Mouse (Mus musculus): Measurements from ENCODE around the gene Xylb. TPM values are rescaled to one million over a fixed set of nuclear protein-coding genes. Genes with fewer than 3 reads are reported as not detected.

The Xylb gene
- polyA plus RNA-seq, 1 experiment from 2014 or later, result 8.2 TPM

DNA sequence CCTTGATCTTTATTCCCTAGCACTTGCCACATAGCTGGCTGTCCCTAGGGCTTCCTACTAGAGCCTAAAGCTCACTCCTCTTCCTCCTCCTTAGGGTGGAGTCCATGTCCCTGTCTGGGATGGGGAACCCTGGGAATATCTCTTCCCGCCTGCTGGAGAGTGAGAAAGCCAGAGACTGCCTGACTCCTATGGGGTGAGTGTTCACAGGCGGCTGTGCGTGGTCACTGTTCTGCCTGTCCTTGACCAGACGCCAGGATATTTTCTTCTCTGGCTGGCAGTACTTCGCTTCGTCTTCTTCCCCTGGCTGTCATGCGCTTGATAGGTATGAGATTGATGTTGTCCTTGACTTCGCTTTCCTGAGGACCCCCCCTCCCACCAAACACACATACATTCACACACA is 10.8 kb upstream of the Xylb start:
- DNase-seq (no peak), ATAC-seq (no peak)
- no peaks in the 10 kb centered on the region for H3K9me3 ChIP-seq (ENCODE audit: low read length)
- no peak overlapping the region for H3K4me2 ChIP-seq (ENCODE audit: low read depth, low read length)
- H3K4me1 ChIP-seq (ENCODE audit: insufficient read depth), result peaks cover 14% of the 10 kb centered on the region; the same call in 1 of the 2 replicates
- TF ChIP-seq CTCF (IDR thresholded peaks at IDR 0.05; ENCODE audit: low read depth), result no peak
- no peak for TF ChIP-seq EP300 (IDR thresholded peaks at IDR 0.05; ENCODE audit: low read depth)
- H3K27me3 ChIP-seq (ENCODE audit: insufficient read depth, low read length), result no peaks in the 10 kb centered on the region
- H3K9ac ChIP-seq (replicated peaks), result no peak overlapping the region
- 86% methylated on average over 8 of the region's 8 CpGs for WGBS (ENCODE audit: insufficient replicate concordance)
- peaks cover 49% of the 10 kb centered on the region for H3K36me3 ChIP-seq (replicated peaks; ENCODE audit: insufficient read depth, low read length)
- H3K27ac ChIP-seq (ENCODE audit: low read depth), result no peak overlapping the region
- no peak overlapping the region for H3K4me3 ChIP-seq (ENCODE audit: low read depth, low read length)

GRCm38 (mm10) chr9:119350531-119350930 is 6.7 kb upstream of the Xylb start:
- 79% methylated on average over 3 of the region's 3 CpGs for WGBS (ENCODE audit: insufficient replicate concordance)
- DNase-seq, result no peak
- ATAC-seq, result peak; percentile 38; the same call in 1 of the 2 replicates

DNA sequence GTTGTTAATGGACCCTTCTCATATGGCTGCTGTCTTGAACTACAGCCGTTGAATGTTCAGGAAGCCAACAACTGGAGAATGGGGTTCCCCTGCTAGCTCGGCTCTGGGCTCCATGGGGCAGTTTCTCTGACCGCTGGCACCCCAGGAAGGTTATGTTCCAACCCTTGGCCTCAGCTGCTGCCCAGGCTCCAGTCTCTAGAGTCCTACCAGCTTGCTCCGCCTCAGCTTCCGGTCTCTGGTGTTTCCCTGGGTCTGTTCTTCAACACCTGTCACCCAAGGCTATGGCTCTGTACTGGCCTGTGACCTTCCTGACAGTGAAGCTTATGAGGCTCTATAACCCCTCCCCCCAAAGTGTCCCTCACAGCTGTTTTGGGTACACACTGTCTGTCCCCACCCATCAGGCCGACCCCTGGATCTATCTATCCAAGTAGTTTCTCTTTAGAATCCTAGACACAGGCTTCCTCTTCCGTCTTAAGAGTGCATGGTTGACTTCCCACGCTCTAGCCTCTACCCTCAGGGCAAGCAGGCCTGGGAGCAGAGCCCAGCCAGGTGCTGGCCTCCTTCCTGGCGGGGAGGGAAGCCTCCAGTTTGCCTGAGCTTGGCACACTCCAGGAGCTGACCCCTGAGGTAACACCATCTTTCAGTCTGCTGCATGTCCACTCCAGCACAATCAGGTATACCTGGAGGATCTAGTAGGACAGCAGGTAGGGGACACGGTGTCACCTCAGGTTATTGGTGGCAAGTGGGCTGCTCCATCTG is 6.1 kb upstream of the Xylb start:
- no peaks in the 10 kb centered on the region for H3K4me1 ChIP-seq (ENCODE audit: insufficient read depth)
- DNase-seq (no peak), ATAC-seq (no peak)
- 86% methylated on average over 10 of the region's 10 CpGs for WGBS (ENCODE audit: insufficient replicate concordance)
- 0 out of 2 replicates have a peak overlapping the region, but pooled peaks have one; percentile 51 for H3K27ac ChIP-seq (ENCODE audit: low read depth)
- no peaks in the 10 kb centered on the region for H3K27me3 ChIP-seq (ENCODE audit: insufficient read depth, low read length)
- TF ChIP-seq EP300 (IDR thresholded peaks at IDR 0.05; ENCODE audit: low read depth) (no peak), CTCF (IDR thresholded peaks at IDR 0.05; ENCODE audit: low read depth) (no peak)
- H3K9me3 ChIP-seq (ENCODE audit: low read length), result no peaks in the 10 kb centered on the region
- no peak overlapping the region for H3K9ac ChIP-seq (replicated peaks)
- H3K4me2 ChIP-seq (ENCODE audit: low read depth, low read length), result no peak overlapping the region
- H3K36me3 ChIP-seq (replicated peaks; ENCODE audit: insufficient read depth, low read length), result peaks cover 28% of the 10 kb centered on the region
- H3K4me3 ChIP-seq (ENCODE audit: low read depth, low read length), result no peak overlapping the region

More at GRCm38 (mm10) chr9:119350531-119350930, 6.7 kb upstream of the Xylb start:
- no peaks in the 10 kb centered on the region for H3K27me3 ChIP-seq (ENCODE audit: insufficient read depth, low read length)
- H3K27ac ChIP-seq (ENCODE audit: low read depth), result 0 out of 2 replicates have a peak overlapping the region, but pooled peaks have one; percentile 51
- no peak overlapping the region for H3K4me2 ChIP-seq (ENCODE audit: low read depth, low read length)
- peaks cover 33% of the 10 kb centered on the region for H3K36me3 ChIP-seq (replicated peaks; ENCODE audit: insufficient read depth, low read length)
- no peak overlapping the region for H3K9ac ChIP-seq (replicated peaks)
- no peaks in the 10 kb centered on the region for H3K4me1 ChIP-seq (ENCODE audit: insufficient read depth)
- H3K9me3 ChIP-seq (ENCODE audit: low read length), result no peaks in the 10 kb centered on the region
- H3K4me3 ChIP-seq (ENCODE audit: low read depth, low read length), result no peak overlapping the region
- TF ChIP-seq CTCF (IDR thresholded peaks at IDR 0.05; ENCODE audit: low read depth) (no peak), EP300 (IDR thresholded peaks at IDR 0.05; ENCODE audit: low read depth) (no peak)

GRCm38 (mm10) chr9:119352060-119352459 is 5.1 kb upstream of the Xylb start:
- no peak overlapping the region for H3K27ac ChIP-seq (ENCODE audit: low read depth)
- peak; percentile 94 for TF ChIP-seq CTCF (IDR thresholded peaks at IDR 0.05; ENCODE audit: low read depth)
- TF ChIP-seq EP300 (IDR thresholded peaks at IDR 0.05; ENCODE audit: low read depth), result no peak
- H3K36me3 ChIP-seq (replicated peaks; ENCODE audit: insufficient read depth, low read length), result peaks cover 22% of the 10 kb centered on the region
- H3K9me3 ChIP-seq (ENCODE audit: low read length), result no peaks in the 10 kb centered on the region
- no peak overlapping the region for H3K4me3 ChIP-seq (ENCODE audit: low read depth, low read length)
- 14% methylated on average over 4 of the region's 4 CpGs for whole genome bisulfite sequencing (ENCODE audit: insufficient replicate concordance)
- ATAC-seq (peak; percentile 79), DNase-seq (peak; percentile 90)
- no peak overlapping the region for H3K9ac ChIP-seq (replicated peaks)
- H3K4me1 ChIP-seq (ENCODE audit: insufficient read depth), result no peaks in the 10 kb centered on the region
- H3K4me2 ChIP-seq (ENCODE audit: low read depth, low read length), result no peak overlapping the region
- no peaks in the 10 kb centered on the region for H3K27me3 ChIP-seq (ENCODE audit: insufficient read depth, low read length)

- Histone ChIP-seq H3K9ac (replicated peaks) (no peak overlapping the region), H3K9me3 (ENCODE audit: low read length) (no peaks in the 10 kb centered on the region), H3K27ac (ENCODE audit: low read depth) (no peak overlapping the region), H3K27me3 (ENCODE audit: insufficient read depth, low read length) (no peaks in the 10 kb centered on the region), H3K4me1 (ENCODE audit: insufficient read depth) (peaks cover 3% of the 10 kb centered on the region; the same call in 1 of the 2 replicates), H3K36me3 (replicated peaks; ENCODE audit: insufficient read depth, low read length) (peaks cover 9% of the 10 kb centered on the region), H3K4me2 (ENCODE audit: low read depth, low read length) (no peak overlapping the region), H3K4me3 (ENCODE audit: low read depth, low read length) (no peak overlapping the region)
- ATAC-seq (no peak), DNase-seq (no peak)
- 59% methylated on average over 6 of the region's 6 CpGs for WGBS (ENCODE audit: insufficient replicate concordance)
- TF ChIP-seq CTCF (IDR thresholded peaks at IDR 0.05; ENCODE audit: low read depth) (no peak), EP300 (IDR thresholded peaks at IDR 0.05; ENCODE audit: low read depth) (no peak)
These were observed 3.3 kb upstream of the Xylb start for GRCm38 (mm10) chr9:119353926-119354325.

GRCm38 (mm10) chr9:119355943-119356342 is 1.2 kb upstream of the Xylb start:
- no peaks in the 10 kb centered on the region for H3K9me3 ChIP-seq (ENCODE audit: low read length)
- TF ChIP-seq CTCF (IDR thresholded peaks at IDR 0.05; ENCODE audit: low read depth) (no peak), EP300 (IDR thresholded peaks at IDR 0.05; ENCODE audit: low read depth) (no peak)
- no peak overlapping the region for H3K4me2 ChIP-seq (ENCODE audit: low read depth, low read length)
- ATAC-seq, result no peak
- H3K27ac ChIP-seq (ENCODE audit: low read depth), result no peak overlapping the region
- WGBS (ENCODE audit: insufficient replicate concordance), result 76% methylated on average over 6 of the region's 6 CpGs
- no peak overlapping the region for H3K4me3 ChIP-seq (ENCODE audit: low read depth, low read length)
- H3K36me3 ChIP-seq (replicated peaks; ENCODE audit: insufficient read depth, low read length), result peaks cover 4% of the 10 kb centered on the region
- H3K4me1 ChIP-seq (ENCODE audit: insufficient read depth), result peaks cover 3% of the 10 kb centered on the region; the same call in 1 of the 2 replicates
- H3K27me3 ChIP-seq (ENCODE audit: insufficient read depth, low read length), result no peaks in the 10 kb centered on the region
- no peak overlapping the region for H3K9ac ChIP-seq (replicated peaks)
- DNase-seq, result no peak

All from liver, postnatal 0 days (tissue).